In the genomic region with DNA sequence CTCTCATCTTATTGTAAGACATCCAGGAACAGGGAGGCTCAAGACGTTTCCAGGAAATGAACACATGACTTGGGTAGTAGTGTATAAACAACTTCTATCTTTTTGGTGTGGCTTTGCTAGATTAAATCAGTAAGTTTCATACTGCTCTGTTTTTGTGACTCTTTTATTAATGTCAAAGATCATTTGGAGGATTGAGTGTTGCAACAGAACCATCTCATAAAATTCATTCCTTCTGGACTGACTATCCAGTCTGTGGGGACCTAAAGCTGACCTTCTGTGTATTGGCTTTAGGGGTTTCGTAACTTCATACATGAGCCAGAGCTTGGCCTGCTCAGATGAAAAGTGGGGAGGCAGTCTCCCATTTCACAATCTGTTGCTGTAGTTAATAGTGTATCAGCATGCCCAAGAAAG, we compare ENCODE assay signal across 12 mouse cellular contexts. TPM values are rescaled to one million over a fixed set of nuclear protein-coding genes. Genes with fewer than 3 reads are reported as not detected.
DNase-seq lines count a peak whose midpoint lies in the region; ATAC-seq and TF ChIP-seq lines count a peak whose summit lies in the region.
"Had no signal": no experiment of that assay in that cellular context is flagged by ENCODE, and none has a peak within 500 bp of the region (broad histone marks: within the 10 kb centered on the region; RNA-seq: fewer than 3 reads in every experiment).

No protein-coding gene starts in this region.

- no peaks in the 10 kb centered on the region for H3K9me3 ChIP-seq in liver, embryonic 15.5 days (replicated peaks)
- H3K9me3 ChIP-seq: limb, embryonic 15.5 days; midbrain, embryonic 10.5 days; stomach, embryonic 15.5 days had no signal

- H3K27me3 ChIP-seq in liver, embryonic 15.5 days, result no peaks in the 10 kb centered on the region
- H3K27me3 ChIP-seq: limb, embryonic 15.5 days; stomach, embryonic 15.5 days had no signal

- no peak overlapping the region for H3K4me2 ChIP-seq in liver, embryonic 15.5 days
- H3K4me2 ChIP-seq: limb, embryonic 15.5 days; stomach, embryonic 15.5 days had no signal

- WGBS in liver, embryonic 15.5 days (ENCODE audit: insufficient replicate concordance), result 67% methylated on average over 2 of the region's 2 CpGs

- H3K4me1 ChIP-seq in liver, embryonic 15.5 days (replicated peaks), result no peaks in the 10 kb centered on the region
- H3K4me1 ChIP-seq: limb, embryonic 15.5 days; stomach, embryonic 15.5 days had no signal

- ATAC-seq in liver, embryonic 15.5 days (ENCODE audit: insufficient read depth), result peak; percentile 74
- peak; percentile 92 for ATAC-seq in inflammation-experienced regulatory T-cells, adult 6 months
- no peak; the same call in 1 of the 2 replicates for ATAC-seq in granulocyte monocyte progenitor cell, adult 5-6 weeks (replicated peaks; ENCODE audit: poor library complexity, severe bottlenecking)

- peaks cover 51% of the 10 kb centered on the region for H3K36me3 ChIP-seq in liver, embryonic 15.5 days (replicated peaks)

- intact Hi-C loops in gastrocnemius, adult 2 months (cut with DNase I), result no loop called here
- intact Hi-C loops in gastrocnemius, postnatal 36 days (cut with DNase I), result no loop called here
- intact Hi-C loops in left cerebral cortex, adult 2 months (cut with DNase I), result no loop called here

- no peak overlapping the region for H3K9ac ChIP-seq in liver, embryonic 15.5 days
- H3K9ac ChIP-seq: limb, embryonic 15.5 days; stomach, embryonic 15.5 days had no signal

- DNase-seq in gastrocnemius, adult 2 months, result peak; percentile 20
- no peak for DNase-seq in gastrocnemius, postnatal 36 days
- DNase-seq in liver (no peak), NIH3T3 (ENCODE audit: low read depth) (peak; percentile 89)
- no peak for DNase-seq in left cerebral cortex, adult 2 months (ENCODE audit: extremely low spot score in 1 of 2, low spot score in 2 of 2)
- DNase-seq: right cerebral cortex, adult 18-20 months had no signal

- TF ChIP-seq CTCF in gastrocnemius, adult 2 months (IDR thresholded peaks at IDR 0.05), result no peak
- no peak for TF ChIP-seq CTCF in left cerebral cortex, adult 2 months (IDR thresholded peaks at IDR 0.05)

- no peak overlapping the region for H3K4me3 ChIP-seq in gastrocnemius, adult 2 months
- H3K4me3 ChIP-seq in liver, embryonic 15.5 days (replicated peaks), result no peak overlapping the region
- H3K4me3 ChIP-seq in left cerebral cortex, adult 2 months, result no peak overlapping the region
- H3K4me3 ChIP-seq: limb, embryonic 15.5 days; midbrain, embryonic 10.5 days; stomach, embryonic 15.5 days had no signal

- H3K27ac ChIP-seq in gastrocnemius, adult 2 months, result peak overlapping the region; percentile 66
- H3K27ac ChIP-seq in liver, embryonic 15.5 days (replicated peaks), result peak overlapping the region; percentile 51; the same call in 1 of the 2 replicates
- no peak overlapping the region for H3K27ac ChIP-seq in left cerebral cortex, adult 2 months
- H3K27ac ChIP-seq: limb, embryonic 15.5 days; midbrain, embryonic 10.5 days; stomach, embryonic 15.5 days had no signal

RNA-seq across cellular contexts. Expression of a gene that starts 38.9 kb away (rescaled TPM):
- not detected for total RNA-seq in gastrocnemius, adult 2 months (2021)
- total RNA-seq in gastrocnemius, postnatal 36 days (2021), result under 1 TPM; 0.10 to 0.20 TPM
- 26.2 and 32.1 TPM in 2 replicates for polyA plus RNA-seq in liver, embryonic 15.5 days (2015; fragmentation: Nextera tagmentation; extraction: Ambion mirVana)
- polyA plus RNA-seq in inflammation-experienced regulatory T-cells, adult 6 months (2017; shearing (Covaris generic)), result 10 to 100 TPM in 1 of 3 experiments, 1 to 10 TPM in 2; 1.4 to 35.4 (median 4.2) TPM
- 16.8 and 26.3 TPM in 2 replicates for total RNA-seq in granulocyte monocyte progenitor cell, adult 5-6 weeks (2014; fragmentation: Nextera tagmentation)
- total RNA-seq in granulocyte monocyte progenitor cell, adult 5-6 weeks (2017), result 36.6 and 60.1 TPM in 2 replicates
- total RNA-seq in left cerebral cortex, adult 2 months (2021), result under 1 TPM in 1 of 2 experiments, not detected in 1; 0.12 TPM

Comparison
In these comparisons a context has a peak if more than half of its experiments do, and no peak if none do; other contexts are left out.
1. DNase-seq: peak in gastrocnemius, adult 2 months (single experiment) and NIH3T3 (single experiment); none in gastrocnemius, postnatal 36 days (0 of 2), liver (single experiment) and left cerebral cortex, adult 2 months (0 of 2).
2. RNA of a gene that starts 38.9 kb away (total RNA-seq): 16.8 to 60.1 TPM in granulocyte monocyte progenitor cell, adult 5-6 weeks; 0.12 TPM in left cerebral cortex, adult 2 months, 0.10 to 0.20 TPM in gastrocnemius, postnatal 36 days and not detected in gastrocnemius, adult 2 months; every median in the first group is over 10 times any median in the second.